Comparison of ENCODE assay signal across 22 mouse cellular contexts in the genomic region with DNA sequence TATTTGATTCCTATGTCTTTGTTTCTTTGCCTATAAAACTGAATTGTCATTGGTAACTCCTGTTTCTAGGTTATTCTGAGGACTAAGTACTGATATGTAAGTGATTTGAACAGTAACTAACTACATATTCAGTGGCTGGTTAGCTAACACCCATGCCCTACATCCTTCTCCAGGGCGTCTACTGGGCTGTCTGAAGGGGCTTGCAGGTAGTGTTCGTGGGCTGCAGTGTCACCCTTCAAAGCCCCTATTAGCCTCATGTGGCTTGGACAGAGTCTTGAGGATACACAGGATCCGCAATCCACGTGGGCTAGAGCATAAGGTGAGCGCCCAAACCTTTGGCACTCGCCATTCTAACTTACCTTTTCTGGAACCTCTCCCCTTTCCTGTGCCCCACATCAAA. TPM values are rescaled to one million over a fixed set of nuclear protein-coding genes. Genes with fewer than 3 reads are reported as not detected.
A peak's percentile ranks its signal among the peaks of the same experiment; 100 is the strongest.
DNase-seq lines count a peak whose midpoint lies in the region; ATAC-seq and TF ChIP-seq lines count a peak whose summit lies in the region.
"Had no signal": no experiment of that assay in that cellular context is flagged by ENCODE, and none has a peak within 500 bp of the region (broad histone marks: within the 10 kb centered on the region; RNA-seq: fewer than 3 reads in every experiment).

No protein-coding gene starts in this region.

- peaks cover 43% of the 10 kb centered on the region for H3K4me1 ChIP-seq in neural tube, embryonic 13.5 days (replicated peaks)
- peaks cover 50% of the 10 kb centered on the region for H3K4me1 ChIP-seq in neural tube, embryonic 15.5 days
- H3K4me1 ChIP-seq in E14TG2a.4 (replicated peaks; ENCODE audit: low read depth, low read length) = peaks cover 67% of the 10 kb centered on the region
- H3K4me1 ChIP-seq in embryonic facial prominence, embryonic 10.5 days = peaks cover 32% of the 10 kb centered on the region

- H3K9me3 ChIP-seq in neural tube, embryonic 13.5 days = no peaks in the 10 kb centered on the region
- no peaks in the 10 kb centered on the region for H3K9me3 ChIP-seq in neural tube, embryonic 15.5 days (replicated peaks)
- no peaks in the 10 kb centered on the region for H3K9me3 ChIP-seq in E14TG2a.4 (ENCODE audit: low read length)
- no peaks in the 10 kb centered on the region for H3K9me3 ChIP-seq in embryonic facial prominence, embryonic 10.5 days
- H3K9me3 ChIP-seq: embryonic facial prominence, embryonic 13.5 days; embryonic facial prominence, embryonic 15.5 days; forebrain, embryonic 10.5 days; forebrain, embryonic 12.5 days; G1E had no signal

- H3K27me3 ChIP-seq in neural tube, embryonic 13.5 days = no peaks in the 10 kb centered on the region
- H3K27me3 ChIP-seq in neural tube, embryonic 15.5 days (replicated peaks) = no peaks in the 10 kb centered on the region
- no peaks in the 10 kb centered on the region for H3K27me3 ChIP-seq in E14TG2a.4 (ENCODE audit: insufficient read depth, low read length)
- no peaks in the 10 kb centered on the region for H3K27me3 ChIP-seq in embryonic facial prominence, embryonic 10.5 days (replicated peaks; ENCODE audit: low read depth, poor library complexity, severe bottlenecking)
- H3K27me3 ChIP-seq: embryonic facial prominence, embryonic 13.5 days; embryonic facial prominence, embryonic 15.5 days; forebrain, embryonic 12.5 days; Patski had no signal

- H3K9ac ChIP-seq in neural tube, embryonic 13.5 days = no peak overlapping the region; the same call in 1 of the 2 replicates
- no peak overlapping the region for H3K9ac ChIP-seq in neural tube, embryonic 15.5 days (replicated peaks)
- H3K9ac ChIP-seq: embryonic facial prominence, embryonic 15.5 days; forebrain, embryonic 12.5 days had no signal

- H3K4me2 ChIP-seq in neural tube, embryonic 13.5 days = no peak overlapping the region
- no peak overlapping the region for H3K4me2 ChIP-seq in neural tube, embryonic 15.5 days
- H3K4me2 ChIP-seq: embryonic facial prominence, embryonic 13.5 days; embryonic facial prominence, embryonic 15.5 days; forebrain, embryonic 12.5 days had no signal

- TF ChIP-seq CTCF in E14TG2a.4 (conservative IDR thresholded peaks at IDR 0.05; ENCODE audit: low read length) = no peak

- no peak for ATAC-seq in neural tube, embryonic 13.5 days (ENCODE audit: low read depth)
- ATAC-seq in neural tube, embryonic 15.5 days (ENCODE audit: low FRiP score) = no peak
- ATAC-seq: activated CD4-positive, CD25-positive, alpha-beta regulatory T cell, adult 4 months; forebrain, embryonic 14.5 days; forebrain, embryonic 16.5 days; Patski had no signal

- intact Hi-C loops in heart, postnatal 25 days (cut with DNase I) = loop anchor here (2.0 kb wide), 1 partner anchor 15 kb away; no protein-coding TSS in a partner anchor

- DNase-seq in heart, adult 11 months = peak; percentile 82
- DNase-seq in heart, postnatal 25 days (ENCODE audit: low spot score) = no peak
- no peak for DNase-seq in embryonic facial prominence, embryonic 10.5 days (ENCODE audit: low spot score)
- DNase-seq in left cerebral cortex, adult 18-20 months (ENCODE audit: low spot score in 2 of 2) = no peak
- DNase-seq: adrenal gland, adult 8-10 months; adrenal gland, postnatal 14 days; adrenal gland, postnatal 36 days; cerebellum, postnatal 14 days had no signal

- H3K4me3 ChIP-seq in neural tube, embryonic 13.5 days = 0 out of 2 replicates have a peak overlapping the region, but pooled peaks have one; percentile 6
- H3K4me3 ChIP-seq in neural tube, embryonic 15.5 days (replicated peaks) = no peak overlapping the region
- H3K4me3 ChIP-seq in E14TG2a.4 (replicated peaks; ENCODE audit: low read length) = peak overlapping the region; percentile 93; the same call in 1 of the 2 replicates
- 0 out of 2 replicates have a peak overlapping the region, but pooled peaks have one; percentile 5 for H3K4me3 ChIP-seq in embryonic facial prominence, embryonic 10.5 days
- H3K4me3 ChIP-seq: embryonic facial prominence, embryonic 15.5 days; erythroblast, embryonic 14.5 days; forebrain, embryonic 12.5 days had no signal

- peaks cover 52% of the 10 kb centered on the region for H3K36me3 ChIP-seq in neural tube, embryonic 13.5 days
- H3K36me3 ChIP-seq in neural tube, embryonic 15.5 days = peaks cover 33% of the 10 kb centered on the region
- peaks cover 63% of the 10 kb centered on the region for H3K36me3 ChIP-seq in E14TG2a.4 (ENCODE audit: insufficient read depth, low read length)
- peaks cover 60% of the 10 kb centered on the region for H3K36me3 ChIP-seq in embryonic facial prominence, embryonic 10.5 days (replicated peaks)

- no peak overlapping the region for H3K27ac ChIP-seq in neural tube, embryonic 13.5 days (replicated peaks)
- no peak overlapping the region for H3K27ac ChIP-seq in neural tube, embryonic 15.5 days (replicated peaks)
- no peak overlapping the region for H3K27ac ChIP-seq in embryonic facial prominence, embryonic 10.5 days (replicated peaks)

- 93% methylated on average over 6 of the region's 6 CpGs for WGBS in neural tube, embryonic 13.5 days
- 91% methylated on average over 6 of the region's 6 CpGs for WGBS in neural tube, embryonic 15.5 days
- WGBS in embryonic facial prominence, embryonic 10.5 days = 91% methylated on average over 6 of the region's 6 CpGs

RNA-seq across cellular contexts. Expression of a gene that starts 0.9 kb away (rescaled TPM):
- not detected for total RNA-seq in heart, postnatal 25 days (2021)
- polyA plus RNA-seq in neural tube, embryonic 13.5 days (2015; fragmentation: Nextera tagmentation; extraction: Ambion mirVana) = 1.6 and 2.4 TPM in 2 replicates
- 1.5 and 2.2 TPM in 2 replicates for polyA plus RNA-seq in neural tube, embryonic 15.5 days (2015; fragmentation: Nextera tagmentation; extraction: Ambion mirVana)
- polyA plus RNA-seq in embryonic facial prominence, embryonic 10.5 days (2016; fragmentation: Nextera tagmentation; extraction: Ambion mirVana) = 3.4 and 3.5 TPM in 2 replicates
- 1 to 10 TPM in 1 of 2 experiments, under 1 TPM in 1; 0.94 to 1.5 TPM for total RNA-seq in left cerebral cortex, adult 18-20 months (2021)
- polyA plus RNA-seq: activated CD4-positive, CD25-positive, alpha-beta regulatory T cell, adult 4 months; cortical plate, adult 2 months; erythroblast, embryonic 14.5 days had no signal

RNA-seq across cellular contexts. Expression of a gene that starts 1.6 kb away (rescaled TPM):
- 10 to 100 TPM; 27.6 to 31.0 TPM for total RNA-seq in heart, postnatal 25 days (2021)
- 124 and 127 TPM in 2 replicates for polyA plus RNA-seq in neural tube, embryonic 13.5 days (2015; fragmentation: Nextera tagmentation; extraction: Ambion mirVana)
- 124 and 127 TPM in 2 replicates for polyA plus RNA-seq in neural tube, embryonic 15.5 days (2015; fragmentation: Nextera tagmentation; extraction: Ambion mirVana)
- polyA plus RNA-seq in embryonic facial prominence, embryonic 10.5 days (2016; fragmentation: Nextera tagmentation; extraction: Ambion mirVana) = 97.0 and 108 TPM in 2 replicates
- 10 to 100 TPM; 70.1 to 72.7 TPM for total RNA-seq in left cerebral cortex, adult 18-20 months (2021)

RNA-seq across cellular contexts. Expression of a gene that starts 4.0 kb away (rescaled TPM):
- total RNA-seq in heart, postnatal 25 days (2021) = 10 to 100 TPM; 17.9 to 18.9 TPM
- 84.4 and 87.8 TPM in 2 replicates for polyA plus RNA-seq in neural tube, embryonic 13.5 days (2015; fragmentation: Nextera tagmentation; extraction: Ambion mirVana)
- polyA plus RNA-seq in neural tube, embryonic 15.5 days (2015; fragmentation: Nextera tagmentation; extraction: Ambion mirVana) = 91.0 and 95.2 TPM in 2 replicates
- polyA plus RNA-seq in embryonic facial prominence, embryonic 10.5 days (2016; fragmentation: Nextera tagmentation; extraction: Ambion mirVana) = 117 and 127 TPM in 2 replicates
- 10 to 100 TPM; 46.9 to 50.5 TPM for total RNA-seq in left cerebral cortex, adult 18-20 months (2021)

RNA-seq across cellular contexts. Expression of a gene that starts 16.5 kb away (rescaled TPM):
- total RNA-seq in heart, postnatal 25 days (2021) = 10 to 100 TPM; 36.1 to 38.0 TPM
- 149 and 155 TPM in 2 replicates for polyA plus RNA-seq in neural tube, embryonic 13.5 days (2015; fragmentation: Nextera tagmentation; extraction: Ambion mirVana)
- polyA plus RNA-seq in neural tube, embryonic 15.5 days (2015; fragmentation: Nextera tagmentation; extraction: Ambion mirVana) = 158 and 159 TPM in 2 replicates
- 125 and 127 TPM in 2 replicates for polyA plus RNA-seq in embryonic facial prominence, embryonic 10.5 days (2016; fragmentation: Nextera tagmentation; extraction: Ambion mirVana)
- 100 to 1,000 TPM; 148 to 152 TPM for total RNA-seq in left cerebral cortex, adult 18-20 months (2021)

RNA-seq across cellular contexts. Expression of a gene that starts 17.2 kb away (rescaled TPM):
- 10 to 100 TPM; 37.5 to 48.1 TPM for total RNA-seq in heart, postnatal 25 days (2021)
- polyA plus RNA-seq in neural tube, embryonic 13.5 days (2015; fragmentation: Nextera tagmentation; extraction: Ambion mirVana) = 161 and 192 TPM in 2 replicates
- 127 and 140 TPM in 2 replicates for polyA plus RNA-seq in neural tube, embryonic 15.5 days (2015; fragmentation: Nextera tagmentation; extraction: Ambion mirVana)
- 254 and 269 TPM in 2 replicates for polyA plus RNA-seq in embryonic facial prominence, embryonic 10.5 days (2016; fragmentation: Nextera tagmentation; extraction: Ambion mirVana)
- total RNA-seq in left cerebral cortex, adult 18-20 months (2021) = 10 to 100 TPM; 78.1 to 88.5 TPM
